Mouse (Mus musculus) erythroblast, embryonic 14.5 days (primary cell): ENCODE measurements at regions not wholly inside any gene's neighbourhood (a gene's known extent, or its start where the extent isn't known, plus 50 kb on each side); places are given as distances from the start of the nearest gene placed in this dataset.

Experiments used
- GATA1 ChIP-seq: IDR thresholded peaks from 2 replicates; pipeline ENCODE4 v1.6.1; 2012; ENCODE audit warnings: low read length, inconsistent platforms, mixed read lengths
- TAL1 ChIP-seq: IDR thresholded peaks from 3 replicates; pipeline ENCODE4 v1.6.1; 2012; ENCODE audit warnings: low read length, inconsistent platforms, mixed read lengths

DNA sequence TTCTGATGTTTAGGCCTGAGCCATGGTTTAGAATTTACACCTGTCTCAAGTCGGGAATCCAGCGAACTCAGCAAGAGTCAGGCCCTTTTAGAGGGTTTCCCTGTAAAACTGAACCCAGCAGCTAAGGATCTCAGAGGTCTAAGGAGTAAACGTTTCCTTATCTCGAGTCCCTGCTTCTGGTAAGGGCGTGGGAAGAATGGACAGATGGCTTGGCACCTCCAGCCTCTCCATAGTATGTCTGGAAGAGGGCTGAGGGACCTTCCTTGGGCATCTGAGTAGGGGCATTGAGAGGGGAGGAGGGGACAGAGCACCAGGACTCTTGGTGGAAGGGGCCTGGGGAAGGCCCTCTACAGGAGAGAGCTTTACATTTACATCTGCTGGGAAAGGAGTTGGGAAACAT, 123.6 kb upstream of the Kit start:
- TF ChIP-seq GATA1, result no peak
- TF ChIP-seq TAL1, result no peak
